Mouse (Mus musculus): Measurements from ENCODE around the gene Fxr2.

The Fxr2 gene

DNA sequence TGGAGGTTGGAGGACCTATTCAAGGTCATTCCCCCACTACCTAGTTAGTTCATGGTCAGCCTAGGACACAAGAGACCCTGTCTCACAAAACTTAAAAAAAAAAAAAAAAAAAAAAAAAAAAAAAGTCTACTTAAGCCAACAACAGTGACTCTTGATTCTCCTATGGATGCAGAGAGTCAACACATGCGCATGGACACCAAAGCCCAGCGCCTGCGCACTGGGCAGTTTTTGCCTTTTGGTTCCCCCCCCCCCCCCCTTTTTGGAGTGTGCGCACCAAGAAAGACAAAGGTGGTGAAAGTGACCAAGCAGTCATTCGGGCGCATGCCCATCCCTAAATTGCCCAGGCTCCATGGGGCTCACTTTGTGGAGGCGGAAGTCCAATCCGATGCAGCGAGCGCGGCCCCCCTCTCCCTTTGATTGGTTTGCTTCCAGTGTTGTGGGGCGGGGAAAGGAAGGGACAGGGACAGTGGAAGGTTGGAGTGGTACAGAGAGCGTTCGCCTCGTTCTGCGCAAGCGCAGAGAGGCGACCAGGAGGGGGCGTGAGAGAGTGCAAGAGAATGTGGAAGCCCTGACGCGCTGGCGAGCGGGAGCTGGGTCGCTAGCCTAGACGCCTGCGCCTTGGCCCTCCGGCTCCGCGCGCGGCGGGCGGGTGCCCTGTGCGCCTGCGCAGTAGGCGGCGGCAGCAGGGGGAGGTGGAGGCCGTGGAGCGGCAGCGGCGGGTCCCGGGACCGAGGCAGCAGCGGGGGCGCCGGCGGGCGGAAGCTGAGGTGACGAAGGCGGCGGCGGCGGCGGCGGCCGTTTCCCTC lies at the start of gene Fxr2:
TSS of gene Fxr2 (plus strand) at position 707 of the 806 bp plus-strand sequence.
- DNase-seq, result peak; percentile 100

DNA sequence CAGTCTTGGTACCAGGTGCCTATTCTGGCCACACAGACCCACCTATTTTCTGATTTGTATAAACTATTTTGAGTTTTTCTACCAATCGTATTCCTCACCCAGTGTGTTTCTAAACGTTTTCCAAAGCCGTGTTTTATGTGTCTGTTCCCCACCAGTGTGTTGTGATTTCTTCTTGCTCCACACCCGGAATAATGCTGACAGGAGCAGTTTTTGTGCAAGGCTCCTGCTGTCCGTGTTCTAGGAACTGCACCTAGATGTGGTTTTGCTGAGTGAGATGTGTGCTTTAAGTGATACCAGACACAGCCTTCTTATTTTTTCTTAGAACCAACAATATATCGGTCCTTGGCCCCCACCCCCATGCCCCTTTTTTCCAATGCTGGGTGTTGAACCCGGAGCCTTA lies 48.8 kb upstream of the Fxr2 start:
- DNase-seq, result no peak

DNA sequence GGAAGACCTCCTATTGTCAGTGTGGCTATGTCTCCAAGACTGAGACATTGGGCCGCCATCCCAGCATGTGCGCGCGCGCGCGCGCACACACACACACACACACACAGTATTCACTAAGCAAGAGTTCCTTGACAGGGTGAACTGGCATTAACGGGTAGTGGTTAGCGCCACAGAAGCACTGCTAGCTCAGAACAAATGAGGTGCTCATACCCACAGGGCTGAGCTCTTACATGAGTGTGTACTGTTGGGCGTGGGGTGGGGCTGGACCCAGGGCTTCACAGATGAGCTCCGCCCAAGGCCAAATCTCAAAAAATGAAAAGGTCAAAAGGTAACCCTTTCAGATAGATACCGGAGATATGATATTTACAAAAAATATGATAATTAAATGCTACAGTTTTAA lies 47.9 kb upstream of the Fxr2 start:
- DNase-seq, result no peak

DNA sequence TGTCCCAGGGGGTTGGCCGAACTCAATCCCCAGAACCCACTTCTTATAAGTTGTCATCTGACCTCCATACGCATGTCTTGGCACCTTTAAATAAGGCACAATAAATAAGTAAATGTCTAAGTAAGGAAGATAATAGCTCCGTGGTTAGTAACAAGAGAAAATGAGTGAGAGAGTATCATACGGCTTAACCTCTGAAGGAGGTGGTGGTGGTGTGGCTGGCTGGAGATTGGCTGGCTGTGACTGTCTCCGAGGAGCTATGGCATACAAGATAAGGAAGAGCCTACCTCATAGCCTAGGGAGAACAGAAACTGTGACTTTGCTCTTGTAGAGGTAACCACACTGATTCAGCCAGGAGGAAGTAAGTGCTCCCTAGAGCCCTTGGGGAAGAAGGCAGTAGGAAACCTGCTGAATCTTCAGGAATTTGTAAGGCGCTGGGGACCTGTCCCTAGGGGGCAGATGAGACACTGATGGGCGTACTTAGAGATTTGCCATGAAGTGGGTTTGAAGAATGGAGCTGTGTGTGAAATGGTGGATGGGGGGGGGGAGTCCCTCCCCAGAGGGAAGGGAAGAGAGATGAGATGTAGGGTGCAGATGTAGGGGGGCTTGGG lies 47.0 kb upstream of the Fxr2 start:
- DNase-seq, result no peak

DNA sequence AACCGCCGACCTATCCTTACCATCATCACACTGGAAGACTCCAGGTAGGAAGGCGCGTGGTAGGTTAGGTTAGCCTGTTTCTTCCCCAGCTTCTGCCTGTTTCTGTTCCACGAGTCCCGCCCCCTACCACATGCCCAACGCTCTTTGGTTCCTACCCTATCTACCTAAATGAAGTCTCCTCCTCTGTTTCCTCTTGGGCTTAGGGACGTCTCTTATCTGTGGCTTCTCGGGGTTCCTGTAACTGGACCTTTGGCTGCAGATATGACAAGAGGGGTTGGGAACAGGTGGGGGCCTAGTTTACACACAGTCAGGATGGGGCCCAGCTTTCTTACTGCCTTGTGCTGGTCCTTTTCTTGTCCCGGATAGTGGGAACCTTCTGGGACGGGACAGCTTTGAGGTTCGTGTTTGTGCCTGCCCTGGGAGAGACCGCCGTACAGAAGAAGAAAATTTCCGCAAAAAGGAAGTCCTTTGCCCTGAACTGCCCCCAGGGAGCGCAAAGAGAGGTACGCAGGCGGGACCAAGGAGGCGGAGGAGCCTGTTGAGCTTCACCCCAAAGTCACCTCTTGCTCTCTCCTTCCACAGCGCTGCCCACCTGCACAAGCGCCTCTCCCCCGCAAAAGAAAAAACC lies 43.5 kb upstream of the Fxr2 start:
- DNase-seq, result no peak

DNA sequence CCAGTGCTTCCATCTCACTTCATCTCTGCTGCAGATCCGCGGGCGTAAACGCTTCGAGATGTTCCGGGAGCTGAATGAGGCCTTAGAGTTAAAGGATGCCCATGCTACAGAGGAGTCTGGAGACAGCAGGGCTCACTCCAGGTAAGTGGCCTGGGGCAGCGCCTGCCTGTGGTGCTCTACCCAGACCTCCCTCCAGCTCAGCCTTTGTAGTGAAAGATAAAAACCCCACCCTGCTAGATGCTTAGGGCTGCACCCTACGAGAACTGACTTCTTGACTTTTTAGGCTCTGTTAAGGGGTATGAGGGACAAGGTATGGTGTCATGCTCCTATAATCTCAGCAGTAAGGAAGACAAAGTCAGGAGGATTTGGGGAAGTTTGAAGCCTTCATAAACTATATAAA lies 42.2 kb upstream of the Fxr2 start:
- DNase-seq, result no peak

DNA sequence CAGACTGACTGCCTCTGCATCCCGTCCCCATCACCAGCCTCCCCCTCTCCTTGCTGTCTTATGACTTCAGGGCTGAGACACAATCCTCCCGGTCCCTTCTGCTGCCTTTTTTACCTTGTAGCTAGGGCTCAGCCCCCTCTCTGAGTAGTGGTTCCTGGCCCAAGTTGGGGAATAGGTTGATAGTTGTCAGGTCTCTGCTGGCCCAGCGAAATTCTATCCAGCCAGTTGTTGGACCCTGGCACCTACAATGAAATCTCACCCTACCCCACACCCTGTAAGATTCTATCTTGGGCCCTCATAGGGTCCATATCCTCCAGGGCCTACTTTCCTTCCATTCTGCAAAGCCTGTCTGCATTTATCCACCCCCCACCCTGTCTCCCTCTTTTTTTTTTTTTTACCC lies 41.4 kb upstream of the Fxr2 start:
- DNase-seq, result no peak

DNA sequence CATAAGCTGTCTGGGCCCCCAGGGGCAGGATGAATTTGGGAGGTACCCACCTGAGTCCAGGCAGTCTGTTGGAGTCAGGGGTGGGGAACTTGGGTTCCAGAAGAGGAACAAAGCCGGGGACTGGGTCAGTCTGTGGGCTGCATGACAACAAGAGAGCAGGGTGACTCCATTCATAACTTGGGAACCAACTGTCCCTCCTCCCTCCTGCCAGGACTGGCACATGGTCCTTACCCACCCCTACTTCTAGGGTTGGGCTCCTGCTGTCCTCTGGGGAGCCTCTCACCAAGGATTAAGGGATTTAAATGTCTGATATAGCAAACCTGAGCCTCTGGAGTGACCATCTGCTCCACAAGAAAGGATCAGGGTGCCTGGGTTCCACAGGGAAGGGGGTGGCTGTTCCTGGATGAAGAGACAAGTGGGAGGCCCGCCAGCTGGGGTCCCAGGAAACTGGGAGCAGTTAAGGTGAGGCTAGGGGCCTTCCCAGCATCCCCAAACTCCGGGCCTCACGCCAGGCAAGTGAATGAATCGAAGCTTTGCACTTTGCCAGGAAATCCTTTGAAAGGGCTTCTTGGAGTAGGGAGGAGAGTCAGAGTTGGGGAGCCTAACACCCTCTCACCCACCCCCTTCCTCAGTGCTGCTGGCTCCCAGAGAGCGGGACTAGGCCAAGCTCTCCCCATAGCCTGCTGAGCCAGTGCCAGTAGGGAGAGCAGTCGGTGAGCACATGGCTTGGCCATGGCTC lies 40.7 kb upstream of the Fxr2 start:
- peak; percentile 69 for DNase-seq

DNA sequence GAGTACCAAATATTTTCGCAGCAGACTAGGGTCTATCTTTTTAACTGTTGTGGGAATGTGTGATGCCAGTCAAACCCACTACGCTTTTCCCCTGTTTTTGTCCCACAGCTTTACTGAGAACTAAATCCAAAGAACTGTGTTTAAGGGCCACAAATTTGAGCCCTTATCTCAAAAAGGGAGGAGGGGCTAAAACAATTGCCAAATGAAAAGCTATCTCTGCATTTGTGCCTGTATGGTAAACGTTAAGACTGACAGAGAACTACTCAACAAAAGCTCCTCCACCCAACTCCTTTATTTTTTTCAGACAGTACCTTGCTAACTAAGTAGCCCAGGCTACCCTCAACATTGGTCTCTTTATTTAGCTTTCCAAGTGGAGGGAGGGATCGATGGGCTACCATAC lies 40.0 kb upstream of the Fxr2 start:
- DNase-seq, result no peak

DNA sequence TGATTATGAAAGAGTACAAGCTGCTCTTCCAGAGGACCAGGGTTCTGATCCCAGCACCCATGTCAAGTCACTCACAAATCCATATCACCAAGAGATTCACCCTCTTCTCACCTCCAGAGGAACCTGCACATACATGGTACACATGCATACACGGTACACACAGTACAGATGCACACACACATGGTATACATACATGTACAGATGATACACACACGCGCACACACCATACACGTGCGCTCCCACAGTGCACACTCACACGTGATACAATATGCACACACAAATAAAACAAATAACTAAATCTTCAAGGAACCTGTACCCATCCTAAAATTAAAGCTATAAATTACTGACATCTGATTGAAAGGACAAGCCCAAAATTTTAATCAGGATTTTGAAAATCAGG lies 37.9 kb upstream of the Fxr2 start:
- no peak for DNase-seq

DNA sequence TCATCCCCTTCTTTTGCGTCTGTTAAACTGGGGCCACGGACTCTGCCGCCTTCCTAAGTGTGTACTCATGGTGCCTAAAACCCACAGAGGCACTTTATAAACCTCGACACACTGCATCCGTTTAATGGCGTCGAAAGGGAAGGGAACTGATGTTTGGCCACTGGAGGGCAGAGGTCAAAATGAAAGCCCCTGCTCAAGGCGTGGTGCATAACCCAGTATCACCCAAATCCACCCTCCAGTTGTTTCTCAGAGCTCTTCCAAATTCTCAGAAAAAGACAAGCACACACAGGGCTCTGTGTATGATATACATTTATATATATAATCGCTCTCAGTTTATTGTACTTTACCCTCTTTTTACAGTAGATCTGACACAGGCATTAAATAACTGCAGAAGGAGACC lies 33.4 kb upstream of the Fxr2 start:
- no peak for DNase-seq

DNA sequence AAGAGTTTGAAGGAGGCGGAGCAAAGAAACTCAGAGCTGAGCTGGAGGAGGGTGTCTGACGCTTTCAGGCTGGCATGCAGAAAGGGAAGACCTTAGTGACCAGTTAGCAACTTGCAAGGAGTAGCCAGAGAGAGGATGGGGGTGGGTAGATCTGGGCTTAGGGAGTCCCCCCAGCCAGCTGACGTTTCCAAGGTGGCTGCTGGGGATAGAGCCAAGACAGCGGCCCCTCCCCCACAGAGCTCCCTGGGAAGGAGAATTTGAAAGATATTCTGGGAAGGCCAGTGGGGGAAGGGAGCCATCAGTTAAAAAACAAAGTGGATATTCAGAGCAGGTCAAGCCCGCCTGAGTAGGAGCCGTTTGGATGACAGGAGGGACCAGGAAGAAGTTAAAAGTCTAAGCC lies 32.7 kb upstream of the Fxr2 start:
- DNase-seq, result peak; percentile 72

DNA sequence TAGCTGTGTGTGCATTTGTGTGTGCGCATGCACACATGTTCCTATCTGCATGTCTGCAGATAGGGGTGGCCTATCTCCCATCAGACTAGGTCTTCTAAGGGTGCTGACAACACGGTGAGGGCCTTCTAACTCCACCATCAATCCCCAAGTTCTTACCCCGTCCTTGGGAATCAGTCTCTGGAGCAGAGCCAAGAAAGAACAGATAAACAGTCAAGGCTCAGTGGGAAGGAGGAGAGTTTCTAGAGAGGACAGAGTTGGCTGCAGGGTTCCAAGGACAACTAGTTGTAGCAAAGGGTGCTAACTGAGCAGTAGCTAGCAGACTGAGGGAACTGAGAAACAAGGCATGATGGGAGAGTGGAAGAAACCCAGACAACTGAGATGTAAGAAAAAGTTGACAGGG lies 31.0 kb upstream of the Fxr2 start:
- DNase-seq, result no peak

DNA sequence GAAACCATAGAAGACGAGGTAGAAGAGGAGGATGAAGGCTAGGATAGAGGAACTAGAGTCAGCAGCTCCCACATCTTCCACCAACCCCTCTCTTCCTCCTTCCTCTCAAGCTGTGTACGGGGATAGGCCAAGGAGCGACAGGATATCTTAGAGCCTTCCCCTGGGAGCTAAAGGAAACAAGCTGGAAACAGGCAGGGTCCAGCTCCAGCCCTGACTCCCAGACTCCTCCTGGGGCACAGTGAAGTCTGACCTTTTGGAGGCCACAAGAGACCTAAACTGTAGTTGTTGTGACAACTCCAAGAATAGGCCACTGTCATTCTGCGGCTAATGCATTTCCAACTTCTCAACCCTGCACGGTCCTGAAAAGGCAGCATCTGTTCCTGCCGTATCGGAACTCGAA lies 29.3 kb upstream of the Fxr2 start:
- DNase-seq, result no peak

DNA sequence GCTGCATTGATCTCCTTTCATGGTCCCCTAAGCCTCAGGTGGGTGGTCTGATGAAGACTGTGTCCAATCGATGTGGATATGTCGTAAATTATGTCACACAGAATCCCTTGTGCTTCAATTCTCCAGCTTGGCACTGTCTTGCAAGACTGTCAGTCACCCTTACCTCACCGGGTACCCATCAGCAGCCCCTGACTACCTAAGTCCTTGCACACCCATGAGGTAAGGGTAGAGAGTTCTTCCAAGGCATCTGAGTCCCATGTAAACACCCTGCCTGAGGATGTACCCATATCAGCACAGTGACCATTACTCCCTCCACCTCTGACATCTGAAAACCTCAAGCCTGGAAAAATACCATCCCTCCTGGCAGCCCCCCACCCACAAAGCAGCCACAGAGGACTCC lies 28.4 kb upstream of the Fxr2 start:
- DNase-seq, result no peak

DNA sequence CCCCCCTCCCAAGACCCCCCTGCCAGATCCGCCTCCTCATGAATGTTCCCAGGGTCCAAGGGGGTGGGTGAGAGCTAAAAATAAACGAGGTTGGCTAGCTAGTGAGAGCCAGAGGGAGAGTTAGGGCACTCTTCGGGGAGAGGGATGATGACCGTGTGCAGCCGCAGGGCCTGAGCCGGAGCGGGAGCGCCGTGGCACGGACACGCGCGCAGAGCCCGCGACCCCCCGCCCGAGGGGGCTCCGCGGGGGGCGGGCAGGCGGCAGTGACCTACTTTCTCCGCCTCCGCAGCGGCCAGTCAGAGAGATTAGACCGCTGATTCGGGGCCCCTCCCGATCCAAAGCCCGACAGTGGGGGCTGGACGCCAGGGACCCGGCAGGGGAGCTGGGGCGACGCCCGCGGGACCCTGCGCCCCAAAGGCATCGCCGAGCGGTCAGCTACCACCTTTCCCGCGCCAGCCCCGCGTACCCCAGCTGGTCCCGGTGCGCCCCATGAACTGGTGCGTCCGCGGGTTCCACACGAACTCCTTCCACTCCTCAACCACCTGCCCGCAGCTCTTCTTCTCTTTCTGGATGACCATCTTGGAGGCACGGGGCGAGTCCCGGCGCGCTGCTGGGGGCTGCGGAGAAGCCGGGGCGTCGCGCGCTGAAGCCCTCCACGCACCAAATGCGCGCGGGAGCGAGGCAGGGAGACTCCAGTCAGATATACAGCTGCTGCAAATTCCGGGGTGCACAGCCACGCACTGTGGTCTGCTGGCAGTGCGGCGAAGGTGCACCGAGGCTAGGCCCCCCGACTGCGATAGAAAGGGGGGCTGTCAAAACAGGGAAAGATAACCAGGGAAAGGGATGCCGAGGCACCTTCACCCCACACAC lies 27.8 kb upstream of the Fxr2 start:
- peak; percentile 36 for DNase-seq

DNA sequence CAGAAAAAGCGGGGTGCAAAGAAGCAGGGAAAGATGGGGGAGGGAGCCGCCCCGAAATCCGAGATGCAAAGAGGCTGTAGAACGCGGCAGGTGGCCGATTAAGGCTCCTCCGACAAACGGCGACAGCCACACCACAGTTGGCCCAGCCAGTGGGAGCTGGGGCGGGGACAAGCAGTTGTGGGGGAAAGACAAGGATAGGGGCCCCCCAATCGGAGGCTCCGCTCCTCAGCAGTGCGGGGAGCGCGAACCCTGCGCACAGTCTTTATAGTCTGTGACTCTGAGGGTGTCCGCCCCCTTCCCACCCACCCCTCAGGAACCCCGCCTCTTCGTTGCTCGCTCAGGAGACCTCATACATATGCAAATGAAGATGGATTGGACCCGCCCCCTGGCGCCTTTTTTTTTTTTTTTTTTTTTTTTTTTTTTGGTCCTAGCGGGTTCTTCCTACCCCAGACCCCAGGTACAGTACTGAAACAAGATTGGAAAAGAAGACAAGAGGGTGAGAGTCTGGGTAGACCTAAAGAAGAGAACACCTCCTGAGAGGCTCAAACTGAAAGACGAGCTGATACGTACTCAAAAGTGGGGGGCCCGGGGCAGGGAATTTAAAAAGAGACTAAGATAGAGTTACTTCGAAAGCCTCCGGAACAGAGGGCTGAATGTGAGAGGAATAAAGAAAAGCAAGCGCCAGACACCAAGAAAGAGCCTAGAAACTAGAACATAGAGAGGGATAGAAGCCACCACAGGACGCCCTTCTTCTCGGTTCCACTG lies 26.9 kb upstream of the Fxr2 start, which contains the start of gene Atp1b2:
TSS of gene Atp1b2 (minus strand) at position 217 of the 765 bp plus-strand sequence.
- DNase-seq, result peak; percentile 83

DNA sequence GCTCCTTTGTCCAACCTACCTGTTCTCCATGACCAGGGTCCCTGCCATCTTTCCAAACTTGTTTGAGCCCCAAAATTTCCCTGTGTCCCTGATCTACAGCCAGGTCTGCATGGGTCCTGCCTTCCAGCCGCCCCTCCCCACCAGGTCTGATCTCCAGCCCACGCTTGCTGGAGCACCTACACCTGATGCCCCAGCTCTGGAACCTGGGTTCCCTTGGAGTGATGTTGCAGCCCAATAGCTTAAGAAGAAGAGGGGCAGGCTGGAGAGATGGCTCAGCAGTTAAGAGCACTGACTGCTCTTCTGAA lies 26.3 kb upstream of the Fxr2 start:
- no peak for DNase-seq

DNA sequence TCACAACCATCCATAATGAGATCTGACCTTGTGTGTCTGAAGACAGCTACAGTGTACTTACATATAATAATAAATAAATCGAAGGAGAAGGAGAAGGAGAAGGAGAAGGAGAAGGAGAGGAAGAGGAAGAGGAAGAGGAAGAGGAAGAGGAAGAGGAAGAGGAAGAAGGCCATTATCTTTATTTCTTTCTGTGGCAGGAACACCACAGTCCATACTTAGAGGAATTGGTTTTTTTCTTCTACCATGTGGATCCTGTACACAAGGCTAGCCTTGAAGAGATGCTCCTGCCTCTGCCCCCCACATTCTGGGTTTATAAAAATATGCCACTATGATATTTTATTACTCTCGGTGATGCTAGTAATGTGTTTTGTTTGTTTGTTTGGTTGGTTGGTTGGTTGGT lies 26.0 kb upstream of the Fxr2 start:
- DNase-seq, result no peak

DNA sequence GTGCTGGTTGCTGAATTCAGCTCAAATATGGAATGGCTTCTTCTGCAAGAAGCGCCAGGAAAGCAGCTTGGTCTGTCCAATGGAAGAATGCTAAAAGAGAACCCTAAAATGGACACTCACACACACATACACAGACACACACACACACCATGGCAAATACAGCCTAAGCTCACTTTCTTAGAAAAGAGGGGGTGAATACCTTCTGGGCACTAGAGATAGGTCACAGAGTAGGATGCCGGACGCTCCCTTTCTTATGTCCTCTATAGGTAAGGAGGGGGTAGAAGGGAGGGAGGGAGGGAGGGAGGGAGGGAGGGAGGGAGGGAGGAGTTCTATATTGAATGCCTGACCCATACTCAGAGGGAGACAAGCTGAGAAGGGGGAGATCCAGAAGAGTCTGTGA lies 24.3 kb upstream of the Fxr2 start:
- no peak for DNase-seq

DNA sequence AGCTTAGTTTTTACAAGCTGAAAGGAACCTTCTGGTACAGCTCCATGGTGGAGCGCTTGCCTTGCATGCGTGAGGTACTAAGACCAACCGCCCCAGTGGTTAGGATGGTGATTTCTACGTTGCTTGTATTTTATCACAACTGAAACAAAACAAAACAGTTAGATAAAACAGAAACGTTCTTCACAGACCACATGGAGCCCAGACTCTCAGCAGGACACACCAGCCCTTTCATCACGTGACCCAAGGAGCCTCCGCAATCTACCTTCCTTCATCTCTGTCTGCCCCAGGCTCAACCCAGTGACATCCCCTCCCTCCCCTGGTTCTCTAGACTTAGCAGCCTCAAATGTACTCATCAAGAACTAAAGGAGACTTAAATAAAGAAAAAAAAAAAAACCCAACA lies 23.4 kb upstream of the Fxr2 start:
- no peak for DNase-seq

DNA sequence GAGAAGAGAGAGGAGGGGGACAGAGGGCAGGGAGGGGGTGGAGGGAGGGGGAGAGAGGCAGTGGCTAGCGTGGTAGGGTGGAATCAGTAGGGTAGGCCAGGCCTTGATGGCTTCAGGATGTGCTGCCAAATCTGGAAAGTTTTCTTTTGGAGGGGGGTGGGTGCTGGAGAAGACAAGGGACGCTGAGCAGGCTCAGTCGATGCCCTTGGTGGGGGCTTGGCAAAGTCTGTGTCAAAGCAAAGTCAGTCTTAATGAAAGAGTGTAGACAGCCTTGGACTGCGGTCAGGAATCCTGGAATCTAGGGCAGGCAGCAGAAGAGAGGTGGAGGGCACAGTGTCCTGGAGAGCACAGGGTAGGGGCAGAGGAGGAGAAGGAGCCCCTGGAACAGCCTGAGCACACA lies 21.9 kb upstream of the Fxr2 start:
- no peak for DNase-seq

Measured in right cerebral cortex, adult 18-20 months (tissue).